Mouse (Mus musculus) layer of hippocampus, adult 6 months (tissue): ENCODE measurements around the gene Zpr1. TPM values are rescaled to one million over a fixed set of nuclear protein-coding genes. Genes with fewer than 3 reads are reported as not detected.

Experiments used
- long read RNA-seq, 2 experiments: library from polyadenylated mRNA; unstranded; transcript quantifications; one replicate each; pipeline ENCODE4 v2.0.0; 2019 to 2020
- polyA plus RNA-seq: library from polyadenylated mRNA; unstranded; fragments of <200 nt; fragmentation: Nextera tagmentation; gene quantifications from 2 replicates; pipeline ENCODE4 v1.2.3, GENCODE M21; 2021

The Zpr1 gene
- 33.6 and 39.5 TPM in 2 replicates for polyA plus RNA-seq
- long read RNA-seq, experiment 1, transcript Zpr1-206 (14 exons, 2,984 nt), result major isoform, 101 of 120 reads
- long read RNA-seq, experiment 1, partial matches to known transcripts, result 13 of 120 reads
- long read RNA-seq, experiment 1, other reads (novel, unspliced or antisense), result 6 of 120 reads
- long read RNA-seq, experiment 2, transcript Zpr1-206 (14 exons, 2,984 nt), result major isoform, 288 of 345 reads
- long read RNA-seq, experiment 2, partial matches to known transcripts, result 31 of 345 reads
- long read RNA-seq, experiment 2, other reads (novel, unspliced or antisense), result 26 of 345 reads

GRCm38 (mm10) chr9:46272677-46273454 is at the start of gene Zpr1:
Gene Zpr1 (plus strand): TSS chr9:46273064.

GRCm38 (mm10) chr9:46228491-46228890 is 44.4 kb upstream of the Zpr1 start, which contains the start of gene Apoa1:
Gene Apoa1 (plus strand): TSS chr9:46228580.

GRCm38 (mm10) chr9:46235596-46235648 is 37.4 kb upstream of the Zpr1 start, which contains the start of gene Apoc3:
Gene Apoc3 (minus strand): TSS chr9:46235636.

GRCm38 (mm10) chr9:46240526-46241153 is 32.2 kb upstream of the Zpr1 start, which contains the start of gene Apoa4:
Gene Apoa4 (plus strand): TSS chr9:46240696.

GRCm38 (mm10) chr9:46268343-46268873 is 4.5 kb upstream of the Zpr1 start, which contains the start of gene Apoa5:
Gene Apoa5 (plus strand): TSS chr9:46268633.

GRCm38 (mm10) chr9:46282631-46283436 is 10.0 kb downstream of the Zpr1 start, which contains the start of gene Bud13:
Gene Bud13 (plus strand): TSS chr9:46283008.

GRCm38 (mm10) chr9:46319886-46320285 is 47.0 kb downstream of the Zpr1 start, which contains the start of gene 4931429L15Rik:
Gene 4931429L15Rik (minus strand): TSS chr9:46319986.

Other genes starting within 250 kb of the Zpr1 start
- gene Apoa1, start 44.5 kb upstream of the Zpr1 start, polyA plus RNA-seq, result 1.4 and 1.6 TPM in 2 replicates
- 2.2 and 2.8 TPM in 2 replicates for gene Apoc3, start 37.4 kb upstream of the Zpr1 start, polyA plus RNA-seq
- gene Apoa4, start 32.4 kb upstream of the Zpr1 start, polyA plus RNA-seq, result not detected in 2 replicates
- gene Apoa5, start 4.4 kb upstream of the Zpr1 start, polyA plus RNA-seq, result not detected in 2 replicates
- gene Bud13, start 9.9 kb downstream of the Zpr1 start, polyA plus RNA-seq, result 7.4 and 9.3 TPM in 2 replicates
- 0.06 and 0.09 TPM in 2 replicates for gene 4931429L15Rik, start 46.9 kb downstream of the Zpr1 start, polyA plus RNA-seq